Mouse (Mus musculus): ENCODE results near the gene Slamf6.

- TF ChIP-seq POLR2A (IDR thresholded peaks at IDR 0.05; ENCODE audit: low read depth, low read length), result no peak
- TF ChIP-seq CTCF (IDR thresholded peaks at IDR 0.05; ENCODE audit: extremely low read depth, insufficient read depth, insufficient read length, insufficient replicate concordance), result no peak
Observed at GRCm38 (mm10) chr1:171904011-171904410, 13.3 kb upstream of the Slamf6 start.

Measured in spleen, adult 2 months (tissue).